Mouse (Mus musculus): ENCODE measurements at regions not wholly inside any gene's neighbourhood (a gene's known extent, or its start where the extent isn't known, plus 50 kb on each side); places are given as distances from the start of the nearest gene placed in this dataset.

DNA sequence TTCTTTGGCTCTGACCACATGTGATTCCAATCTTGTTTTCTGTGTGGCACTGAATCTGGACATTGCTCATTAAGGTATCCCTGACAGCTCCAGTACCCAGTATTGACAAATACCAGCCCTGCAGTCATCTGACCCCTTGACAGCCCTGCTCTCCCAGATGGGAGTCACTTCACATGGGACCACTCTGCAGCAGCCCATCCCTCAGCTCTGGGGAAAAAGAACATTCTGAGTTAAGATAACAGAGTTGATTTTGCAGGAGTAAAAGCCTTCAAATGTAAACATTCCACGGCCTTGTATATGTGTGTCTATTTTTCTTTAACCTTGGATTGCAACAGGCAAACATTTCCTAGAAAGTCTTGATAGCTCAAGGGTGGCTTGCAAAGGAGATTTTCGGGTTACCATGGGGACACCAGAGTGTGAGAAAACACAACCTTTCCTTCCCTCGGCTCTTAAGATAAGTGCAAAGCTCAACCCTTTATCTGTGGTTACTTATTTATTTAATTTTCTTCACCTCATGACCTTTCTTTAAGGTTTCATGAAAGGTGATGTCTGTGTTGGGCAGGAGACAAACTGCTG lies 444.4 kb upstream of the Sox11 start:
- Histone ChIP-seq H3K4me1 (replicated peaks) (no peaks in the 10 kb centered on the region), H3K9me3 (replicated peaks) (no peaks in the 10 kb centered on the region), H3K4me2 (no peak overlapping the region), H3K9ac (no peak overlapping the region), H3K27me3 (no peaks in the 10 kb centered on the region), H3K36me3 (no peaks in the 10 kb centered on the region), H3K4me3 (no peak overlapping the region), H3K27ac (no peak overlapping the region)
- no peak for ATAC-seq (replicated peaks; ENCODE audit: insufficient number of reproducible peaks, insufficient read depth, low FRiP score, low read depth)
- WGBS, result 15% methylated on average over 3 of the region's 3 CpGs

DNA sequence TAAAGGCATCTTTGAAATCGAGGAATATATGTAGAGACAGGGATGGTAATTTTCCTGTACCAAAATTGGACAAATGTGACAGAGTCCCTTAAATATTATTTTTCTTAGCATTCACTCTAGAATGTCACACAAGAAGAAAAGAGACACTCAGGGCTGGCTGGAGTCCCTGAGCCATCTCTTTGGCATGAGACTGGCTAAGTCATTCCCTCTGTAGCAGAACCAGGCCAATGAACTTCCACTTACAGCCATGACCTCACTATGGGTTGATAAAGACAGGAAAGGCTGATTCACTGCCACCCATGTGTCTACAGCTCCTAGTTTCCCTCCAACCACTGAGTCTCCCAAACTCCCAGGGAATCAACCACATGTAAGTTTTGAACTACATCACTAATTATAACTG lies 438.4 kb upstream of the Sox11 start:
- H3K4me3 ChIP-seq, result no peak overlapping the region
- H3K9me3 ChIP-seq (replicated peaks), result no peaks in the 10 kb centered on the region
- 79% methylated on average over 1 of the region's 1 CpGs for WGBS
- no peaks in the 10 kb centered on the region for H3K27me3 ChIP-seq
- H3K9ac ChIP-seq, result no peak overlapping the region
- H3K27ac ChIP-seq, result no peak overlapping the region
- no peaks in the 10 kb centered on the region for H3K4me1 ChIP-seq (replicated peaks)
- no peak overlapping the region for H3K4me2 ChIP-seq
- H3K36me3 ChIP-seq, result no peaks in the 10 kb centered on the region
- ATAC-seq (replicated peaks; ENCODE audit: insufficient number of reproducible peaks, insufficient read depth, low FRiP score, low read depth), result no peak

DNA sequence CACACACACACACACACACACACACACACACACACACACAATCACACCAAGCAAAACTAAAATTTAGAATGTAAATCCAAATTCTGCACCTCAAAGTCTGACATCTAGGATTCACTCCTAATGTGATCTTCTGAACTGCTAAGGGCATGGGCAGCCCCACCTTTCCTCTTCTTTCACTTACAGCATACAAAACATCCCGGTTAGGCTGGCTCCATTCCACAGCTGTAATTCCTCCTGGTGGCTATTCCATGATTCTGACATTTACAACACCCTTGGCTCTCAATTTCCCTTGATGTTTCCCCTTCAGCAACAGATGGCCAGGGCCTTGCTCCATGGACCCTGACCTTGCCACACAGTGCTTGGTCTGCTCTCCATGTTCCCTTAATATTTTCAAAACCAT lies 423.6 kb upstream of the Sox11 start:
- H3K4me2 ChIP-seq, result no peak overlapping the region
- H3K36me3 ChIP-seq, result no peaks in the 10 kb centered on the region
- no peaks in the 10 kb centered on the region for H3K4me1 ChIP-seq (replicated peaks)
- H3K4me3 ChIP-seq, result no peak overlapping the region
- H3K9ac ChIP-seq, result no peak overlapping the region
- no peak overlapping the region for H3K27ac ChIP-seq
- 47% methylated on average over 1 of the region's 1 CpGs for WGBS
- no peaks in the 10 kb centered on the region for H3K9me3 ChIP-seq (replicated peaks)
- no peaks in the 10 kb centered on the region for H3K27me3 ChIP-seq
- no peak for ATAC-seq (replicated peaks; ENCODE audit: insufficient number of reproducible peaks, insufficient read depth, low FRiP score, low read depth)

DNA sequence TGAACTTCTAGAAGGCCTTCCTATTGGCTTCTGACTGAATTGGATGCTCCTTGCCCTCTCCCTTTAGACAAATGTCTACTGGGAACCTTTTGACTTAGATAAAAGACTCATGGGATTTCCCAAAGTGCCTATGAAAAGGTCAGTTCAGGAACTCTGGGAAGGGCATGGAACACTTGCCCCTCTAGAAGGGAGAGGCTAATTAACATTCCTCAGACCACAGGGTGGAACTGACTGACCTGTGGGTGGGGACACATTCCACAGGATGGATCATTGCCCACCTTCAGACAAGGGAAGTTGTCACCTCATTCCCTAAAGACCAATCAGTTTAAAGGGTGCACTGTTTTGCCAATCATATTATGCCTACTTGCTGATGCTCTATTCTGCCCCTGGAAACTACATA lies 416.6 kb upstream of the Sox11 start:
- H3K9me3 ChIP-seq (replicated peaks), result no peaks in the 10 kb centered on the region
- H3K4me1 ChIP-seq (replicated peaks), result no peaks in the 10 kb centered on the region
- H3K27ac ChIP-seq, result no peak overlapping the region
- H3K27me3 ChIP-seq, result no peaks in the 10 kb centered on the region
- H3K4me2 ChIP-seq, result no peak overlapping the region
- no peak overlapping the region for H3K9ac ChIP-seq
- no peaks in the 10 kb centered on the region for H3K36me3 ChIP-seq
- ATAC-seq (replicated peaks; ENCODE audit: insufficient number of reproducible peaks, insufficient read depth, low FRiP score, low read depth), result no peak
- H3K4me3 ChIP-seq, result no peak overlapping the region

DNA sequence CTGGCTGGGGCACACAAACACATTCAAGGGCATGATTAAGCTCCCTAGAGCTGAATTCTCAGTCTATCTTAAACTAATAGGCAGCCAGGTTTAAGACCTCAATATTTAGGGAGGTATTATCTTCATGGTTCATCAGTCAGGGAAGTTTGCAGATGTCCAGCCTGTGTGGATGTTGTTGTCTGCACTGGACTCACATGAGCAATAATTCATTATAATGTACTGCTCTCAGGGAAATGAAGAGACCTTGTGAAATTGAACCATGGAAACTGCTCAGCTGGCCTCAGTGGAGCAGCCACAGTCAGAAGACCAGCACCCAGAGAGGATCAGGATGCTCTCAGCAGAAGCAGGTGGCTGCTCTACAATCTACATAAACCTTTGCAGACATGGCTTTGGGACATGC lies 415.3 kb upstream of the Sox11 start:
- ATAC-seq (replicated peaks; ENCODE audit: insufficient number of reproducible peaks, insufficient read depth, low FRiP score, low read depth), result no peak
- H3K36me3 ChIP-seq, result no peaks in the 10 kb centered on the region
- H3K4me1 ChIP-seq (replicated peaks), result no peaks in the 10 kb centered on the region

DNA sequence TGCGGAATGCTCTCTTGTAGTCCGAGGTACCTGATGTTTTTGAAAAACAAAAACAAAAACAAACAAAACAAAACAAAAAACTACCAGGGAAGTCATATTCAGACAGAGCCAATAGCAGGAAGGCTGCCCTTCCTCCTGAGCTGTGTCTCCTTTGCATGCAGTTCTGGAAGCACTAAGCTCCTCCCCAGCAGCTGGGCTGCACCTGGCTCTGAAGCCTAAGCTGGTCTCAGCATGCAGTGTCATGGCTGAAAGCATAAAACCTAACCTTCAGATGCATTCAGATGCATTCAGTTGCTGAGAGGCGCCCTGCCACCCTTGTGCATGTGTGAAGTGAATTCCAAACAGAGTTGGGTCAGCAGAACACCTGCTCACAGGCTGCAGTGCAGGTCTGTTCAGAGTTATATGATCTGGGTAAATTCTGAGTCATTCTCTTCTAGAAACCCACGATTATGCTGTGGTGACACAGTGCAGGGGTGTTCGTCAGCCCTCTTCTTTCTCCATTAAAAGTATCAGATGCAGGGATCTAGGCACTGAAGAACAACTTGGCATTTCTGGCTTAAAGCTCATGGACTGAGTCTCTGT lies 382.3 kb upstream of the Sox11 start:
- H3K4me2 ChIP-seq, result no peak overlapping the region
- no peak overlapping the region for H3K27ac ChIP-seq
- no peak for ATAC-seq (replicated peaks; ENCODE audit: insufficient number of reproducible peaks, insufficient read depth, low FRiP score, low read depth)
- H3K4me3 ChIP-seq, result no peak overlapping the region
- no peaks in the 10 kb centered on the region for H3K9me3 ChIP-seq (replicated peaks)
- H3K9ac ChIP-seq, result no peak overlapping the region
- 59% methylated on average over 5 of the region's 5 CpGs for WGBS
- no peaks in the 10 kb centered on the region for H3K27me3 ChIP-seq
- no peaks in the 10 kb centered on the region for H3K4me1 ChIP-seq (replicated peaks)
- no peaks in the 10 kb centered on the region for H3K36me3 ChIP-seq

More for the DNA sequence above, 415.3 kb upstream of the Sox11 start:
- no peak overlapping the region for H3K27ac ChIP-seq
- no peak overlapping the region for H3K9ac ChIP-seq
- no peak overlapping the region for H3K4me2 ChIP-seq
- no peak overlapping the region for H3K4me3 ChIP-seq
- no peaks in the 10 kb centered on the region for H3K9me3 ChIP-seq (replicated peaks)
- H3K27me3 ChIP-seq, result no peaks in the 10 kb centered on the region

DNA sequence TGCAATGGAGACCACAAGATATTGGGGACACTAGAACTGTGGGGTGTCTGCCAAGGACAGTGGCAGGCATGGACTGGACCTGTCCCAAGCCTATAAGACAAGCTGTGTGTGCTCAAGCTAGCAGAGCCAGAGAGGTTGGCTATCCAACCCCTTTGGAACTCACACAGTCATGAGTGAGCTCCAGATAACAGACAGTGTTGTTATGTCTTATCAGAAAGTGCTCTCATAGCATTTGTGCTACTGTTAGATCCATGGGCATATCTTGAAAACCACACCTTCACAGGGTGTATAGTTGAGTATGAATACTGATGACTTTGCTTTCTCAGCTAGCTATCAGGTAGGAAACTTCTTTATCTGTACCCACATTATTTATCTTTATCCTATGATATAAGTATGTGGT lies 338.1 kb upstream of the Sox11 start:
- Histone ChIP-seq H3K27ac (no peak overlapping the region), H3K27me3 (no peaks in the 10 kb centered on the region), H3K4me2 (no peak overlapping the region), H3K9ac (no peak overlapping the region), H3K4me3 (no peak overlapping the region), H3K36me3 (no peaks in the 10 kb centered on the region), H3K9me3 (replicated peaks) (no peaks in the 10 kb centered on the region), H3K4me1 (replicated peaks) (no peaks in the 10 kb centered on the region)
- ATAC-seq (replicated peaks; ENCODE audit: insufficient number of reproducible peaks, insufficient read depth, low FRiP score, low read depth), result no peak

DNA sequence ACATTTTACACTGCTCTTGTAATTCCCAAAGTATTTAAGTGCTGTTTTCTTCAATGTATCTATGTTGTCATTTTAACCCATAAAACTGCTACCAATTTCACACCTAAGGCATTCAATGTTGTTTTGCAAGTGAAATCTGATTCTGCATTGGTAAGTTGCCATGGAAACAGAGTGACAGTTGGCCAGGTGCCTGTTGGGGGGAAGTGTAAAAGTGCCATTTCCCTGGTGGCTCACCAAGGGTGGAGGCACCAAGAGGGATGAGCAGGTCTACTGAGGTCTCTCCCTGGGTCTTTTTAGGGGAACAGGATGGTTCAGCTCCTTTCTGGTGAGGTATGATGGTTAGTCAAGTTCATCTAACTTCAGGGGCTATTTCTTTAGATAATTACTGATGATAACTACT lies 331.0 kb upstream of the Sox11 start:
- H3K27ac ChIP-seq, result no peak overlapping the region
- H3K36me3 ChIP-seq, result no peaks in the 10 kb centered on the region
- no peak overlapping the region for H3K9ac ChIP-seq
- no peaks in the 10 kb centered on the region for H3K9me3 ChIP-seq (replicated peaks)
- no peak for ATAC-seq (replicated peaks; ENCODE audit: insufficient number of reproducible peaks, insufficient read depth, low FRiP score, low read depth)
- no peaks in the 10 kb centered on the region for H3K4me1 ChIP-seq (replicated peaks)
- no peak overlapping the region for H3K4me3 ChIP-seq
- H3K4me2 ChIP-seq, result no peak overlapping the region
- no peaks in the 10 kb centered on the region for H3K27me3 ChIP-seq

DNA sequence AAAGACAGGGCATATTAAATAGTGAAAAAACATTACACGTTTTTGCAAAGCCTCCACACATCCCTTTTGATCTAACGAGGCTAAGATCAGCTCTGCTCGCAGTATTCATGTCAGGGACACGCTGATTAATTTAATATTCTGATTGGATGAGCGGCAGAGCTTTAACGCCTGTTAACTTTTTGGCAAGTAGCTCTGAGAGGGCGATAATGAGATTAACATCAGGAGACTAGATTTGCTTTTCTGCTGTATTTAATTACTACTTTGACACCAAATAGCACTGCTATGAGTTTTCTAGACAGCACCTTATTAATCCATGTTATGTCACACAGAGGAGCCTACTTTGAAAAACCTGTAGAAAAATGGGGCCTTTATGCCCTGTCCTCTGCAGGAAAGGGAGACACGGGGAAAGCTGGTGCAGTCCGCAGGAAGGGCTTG lies 328.3 kb upstream of the Sox11 start:
- WGBS, result 59% methylated on average over 9 of the region's 9 CpGs
- H3K36me3 ChIP-seq, result no peaks in the 10 kb centered on the region
- no peaks in the 10 kb centered on the region for H3K27me3 ChIP-seq
- H3K27ac ChIP-seq, result no peak overlapping the region
- H3K9ac ChIP-seq, result no peak overlapping the region
- no peaks in the 10 kb centered on the region for H3K4me1 ChIP-seq (replicated peaks)
- no peaks in the 10 kb centered on the region for H3K9me3 ChIP-seq (replicated peaks)
- no peak overlapping the region for H3K4me3 ChIP-seq
- no peak for ATAC-seq (replicated peaks; ENCODE audit: insufficient number of reproducible peaks, insufficient read depth, low FRiP score, low read depth)
- no peak overlapping the region for H3K4me2 ChIP-seq

DNA sequence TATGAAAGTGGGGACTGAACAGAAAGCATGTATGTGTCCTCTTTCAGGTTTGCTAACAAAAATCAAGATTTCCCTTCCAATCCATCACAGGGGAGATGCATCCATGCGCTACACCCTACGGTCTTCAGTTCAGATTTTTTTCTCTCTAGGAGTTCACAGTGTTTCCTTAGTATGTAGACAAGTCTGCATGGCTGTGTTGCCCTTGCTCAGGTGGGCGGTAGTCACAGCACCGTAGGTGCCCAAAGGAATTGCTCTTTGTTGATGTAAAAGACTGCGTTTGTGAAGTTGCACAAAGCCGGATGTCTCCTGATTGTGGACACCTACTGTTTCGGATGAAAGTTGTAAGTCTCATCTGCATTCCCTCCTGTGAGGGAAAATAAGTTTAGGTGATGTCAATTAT lies 327.8 kb upstream of the Sox11 start:
- Histone ChIP-seq H3K4me1 (replicated peaks) (no peaks in the 10 kb centered on the region), H3K36me3 (no peaks in the 10 kb centered on the region), H3K9me3 (replicated peaks) (no peaks in the 10 kb centered on the region), H3K9ac (no peak overlapping the region), H3K4me2 (no peak overlapping the region), H3K4me3 (no peak overlapping the region), H3K27ac (no peak overlapping the region), H3K27me3 (no peaks in the 10 kb centered on the region)
- no peak for ATAC-seq (replicated peaks; ENCODE audit: insufficient number of reproducible peaks, insufficient read depth, low FRiP score, low read depth)
- WGBS, result 70% methylated on average over 7 of the region's 7 CpGs

DNA sequence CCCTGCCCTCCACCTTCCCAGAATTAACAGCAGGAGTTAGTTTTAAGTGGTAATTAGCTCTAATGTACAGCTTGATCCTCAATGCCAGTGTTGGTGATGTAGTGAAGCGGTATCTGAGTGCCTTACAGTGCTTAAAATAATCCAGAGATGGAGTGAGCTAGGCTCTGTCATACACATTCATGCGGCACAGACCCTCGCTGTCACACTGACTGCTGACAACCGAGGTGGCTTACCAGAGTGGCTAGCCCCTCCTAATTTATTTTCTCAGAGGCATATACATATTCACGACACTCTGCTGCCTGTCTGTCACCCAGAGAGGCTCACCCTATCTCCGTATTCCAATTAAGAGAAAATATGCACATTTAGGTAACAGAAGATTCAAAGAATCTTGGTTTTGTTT lies 327.2 kb upstream of the Sox11 start:
- no peaks in the 10 kb centered on the region for H3K4me1 ChIP-seq (replicated peaks)
- H3K36me3 ChIP-seq, result no peaks in the 10 kb centered on the region
- no peaks in the 10 kb centered on the region for H3K9me3 ChIP-seq (replicated peaks)
- ATAC-seq (replicated peaks; ENCODE audit: insufficient number of reproducible peaks, insufficient read depth, low FRiP score, low read depth), result no peak
- no peak overlapping the region for H3K4me3 ChIP-seq
- no peak overlapping the region for H3K27ac ChIP-seq
- no peak overlapping the region for H3K4me2 ChIP-seq
- no peak overlapping the region for H3K9ac ChIP-seq
- 56% methylated on average over 6 of the region's 6 CpGs for WGBS
- no peaks in the 10 kb centered on the region for H3K27me3 ChIP-seq

DNA sequence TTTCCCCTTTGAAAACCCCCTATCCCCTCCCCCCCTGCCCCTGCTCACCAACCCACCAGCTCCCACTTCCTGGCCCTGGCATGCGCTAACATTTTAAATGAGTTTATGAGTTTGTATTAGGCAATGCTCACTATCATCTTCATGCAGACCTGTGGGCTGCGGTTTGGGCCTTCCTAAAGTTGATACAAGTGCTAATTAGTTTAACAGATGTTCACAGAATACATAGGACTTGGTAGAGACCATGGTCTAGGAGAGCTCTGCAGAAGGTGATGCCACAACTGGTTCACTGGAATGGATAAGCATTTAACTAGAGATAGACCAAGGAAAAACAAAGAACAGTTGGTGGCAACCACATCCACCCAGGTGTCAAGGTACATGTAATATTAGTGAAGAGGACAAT lies 324.1 kb upstream of the Sox11 start:
- Histone ChIP-seq H3K27me3 (no peaks in the 10 kb centered on the region), H3K9me3 (replicated peaks) (no peaks in the 10 kb centered on the region), H3K4me2 (no peak overlapping the region), H3K9ac (no peak overlapping the region), H3K4me3 (no peak overlapping the region), H3K36me3 (no peaks in the 10 kb centered on the region), H3K27ac (no peak overlapping the region), H3K4me1 (replicated peaks) (no peaks in the 10 kb centered on the region)
- ATAC-seq (replicated peaks; ENCODE audit: insufficient number of reproducible peaks, insufficient read depth, low FRiP score, low read depth), result no peak
- WGBS, result 68% methylated on average over 2 of the region's 2 CpGs
